Mouse (Mus musculus): ENCODE data around the gene Ddx27. TPM values are rescaled to one million over a fixed set of nuclear protein-coding genes. Genes with fewer than 3 reads are reported as not detected.

Ddx27 gene
- total RNA-seq, 1 experiment from 2014 or later = 35.8 TPM

DNA sequence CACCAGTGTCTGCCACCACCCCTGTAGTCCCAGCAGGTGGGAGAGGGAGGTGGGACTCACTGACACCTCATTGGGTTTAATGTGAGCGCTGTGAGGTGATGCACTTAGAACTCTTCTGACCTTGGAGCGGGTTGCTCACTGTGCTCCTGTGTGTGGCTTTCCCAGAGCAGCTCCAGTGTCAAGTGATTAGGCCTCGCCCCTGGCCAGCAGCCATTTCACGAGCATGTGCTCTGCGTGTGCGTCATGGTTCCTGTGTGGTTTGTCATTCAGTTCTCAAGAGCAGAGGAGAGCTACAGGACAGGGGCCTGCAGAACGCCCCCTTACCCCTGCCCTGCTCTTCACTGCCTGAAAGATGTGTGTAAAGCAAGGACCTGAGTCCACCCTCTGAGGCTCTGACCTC, 13.6 kb downstream of the Ddx27 start:
- DNase-seq = peak; percentile 55

- DNase-seq = no peak
These were observed 15.5 kb downstream of the Ddx27 start for GRCm38 (mm10) chr2:167030507-167030906.

DNA sequence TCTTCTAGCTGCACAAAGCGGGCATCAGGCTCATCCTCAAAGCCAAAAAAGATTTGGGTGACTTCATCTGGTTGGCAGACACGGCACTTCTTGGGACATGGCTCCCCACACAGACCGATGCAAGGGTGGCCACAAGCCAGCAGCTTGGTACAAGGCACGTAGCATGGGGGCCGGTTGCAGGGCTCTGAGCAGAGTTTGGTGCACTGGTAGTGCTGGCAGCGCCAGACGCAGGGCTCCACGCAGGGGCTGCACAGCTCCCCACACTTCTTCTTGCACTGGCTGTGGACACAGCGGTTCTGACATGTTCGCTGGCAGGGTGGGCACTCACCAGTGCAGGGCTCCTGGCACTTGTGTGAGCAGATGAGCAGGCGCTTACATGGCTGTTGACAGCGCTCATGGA, 22.7 kb downstream of the Ddx27 start:
- no peak for DNase-seq

DNA sequence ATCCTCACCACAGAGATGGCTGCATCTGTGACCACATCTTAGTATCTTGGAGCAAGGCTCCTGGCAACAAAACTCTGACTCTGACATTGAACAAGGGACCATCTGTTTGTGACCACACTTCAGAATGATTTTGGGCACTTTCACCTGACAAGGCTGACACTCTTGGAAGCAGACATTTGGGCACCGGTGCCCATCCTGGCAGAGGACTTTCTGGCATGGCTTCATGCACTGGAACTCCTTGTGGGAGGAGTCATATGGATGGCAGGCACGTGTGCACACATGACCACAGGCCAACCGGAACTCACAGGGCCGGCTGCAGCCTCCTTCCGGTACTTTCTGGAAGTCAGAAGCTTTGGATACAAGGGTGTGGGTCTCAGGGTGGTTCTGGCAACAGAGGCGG, 23.3 kb downstream of the Ddx27 start:
- no peak for DNase-seq

DNA sequence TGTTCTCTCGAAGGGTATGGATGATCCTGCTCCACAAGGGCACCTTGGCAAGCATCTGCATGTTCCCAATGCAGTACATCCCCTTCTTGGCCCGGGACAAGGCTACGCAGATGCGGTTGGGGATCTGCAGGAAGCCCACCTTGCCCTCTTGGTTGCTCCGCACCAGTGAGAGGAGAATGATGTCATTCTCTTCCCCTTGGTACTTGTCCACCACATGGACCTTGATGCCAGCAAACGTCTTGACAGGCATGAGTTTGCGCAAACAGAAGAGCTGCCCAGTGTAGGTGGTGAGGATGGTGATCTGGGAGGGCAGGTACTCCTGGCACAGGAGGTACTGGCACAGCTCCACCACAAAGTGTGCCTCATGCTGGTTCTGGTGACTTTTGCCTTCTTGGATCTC, 23.7 kb downstream of the Ddx27 start:
- DNase-seq = no peak

DNA sequence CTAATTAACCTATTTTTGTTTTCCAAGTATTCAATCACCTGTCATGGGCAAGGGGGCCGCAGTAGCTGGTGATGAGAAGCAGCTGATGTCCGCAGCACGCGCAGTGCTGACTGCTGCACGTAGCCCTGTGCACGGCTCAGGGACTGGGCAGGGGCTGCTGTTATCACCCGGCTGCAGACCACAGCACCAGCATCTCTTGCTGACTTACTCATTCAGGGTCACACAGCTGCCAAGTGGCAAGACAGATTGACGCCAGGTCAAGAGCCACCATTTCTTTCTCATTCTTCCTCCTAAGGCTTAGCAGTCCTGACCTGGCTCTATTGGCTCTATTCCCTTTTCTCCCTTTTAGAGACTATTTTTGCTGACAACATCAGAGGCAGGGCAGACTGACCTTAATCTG, 24.4 kb downstream of the Ddx27 start:
- DNase-seq = no peak

DNA sequence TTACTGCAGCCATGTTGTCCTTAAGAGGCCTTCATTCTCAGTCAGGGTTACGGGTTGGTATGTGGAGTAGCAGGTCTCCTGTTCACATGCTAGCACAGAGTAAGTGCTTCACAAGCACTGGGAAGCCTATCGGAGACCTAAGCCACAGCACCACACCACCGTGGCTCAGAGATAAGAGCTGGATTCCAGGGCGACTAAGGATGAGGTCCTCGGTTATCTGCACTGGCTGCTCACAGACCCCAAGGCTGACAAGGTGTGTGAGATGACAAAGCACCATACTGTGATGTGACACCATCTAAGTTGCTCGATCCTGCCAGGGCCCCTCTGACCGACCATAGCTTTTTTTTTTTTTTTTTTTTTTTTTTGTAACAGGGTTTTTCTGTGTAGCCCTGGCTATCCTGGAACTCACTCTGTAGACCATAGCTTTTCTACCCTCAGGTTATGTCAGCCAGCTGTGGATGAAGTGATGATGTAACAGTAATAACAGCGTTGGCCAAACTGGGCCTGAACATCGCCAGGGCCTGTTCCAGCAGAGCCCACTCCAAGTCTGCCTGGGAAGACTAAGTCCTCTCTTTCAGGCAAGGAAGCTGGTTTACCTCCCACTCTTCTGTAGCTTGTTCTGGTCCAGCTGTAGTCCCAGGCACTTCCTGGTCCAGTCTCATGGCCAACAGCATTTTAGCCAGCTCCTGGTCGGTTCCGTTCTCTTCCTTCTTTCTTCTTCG, 28.6 kb downstream of the Ddx27 start:
- no peak for DNase-seq

- DNase-seq = no peak
These were observed 33.2 kb downstream of the Ddx27 start for GRCm38 (mm10) chr2:167048223-167048622.

DNA sequence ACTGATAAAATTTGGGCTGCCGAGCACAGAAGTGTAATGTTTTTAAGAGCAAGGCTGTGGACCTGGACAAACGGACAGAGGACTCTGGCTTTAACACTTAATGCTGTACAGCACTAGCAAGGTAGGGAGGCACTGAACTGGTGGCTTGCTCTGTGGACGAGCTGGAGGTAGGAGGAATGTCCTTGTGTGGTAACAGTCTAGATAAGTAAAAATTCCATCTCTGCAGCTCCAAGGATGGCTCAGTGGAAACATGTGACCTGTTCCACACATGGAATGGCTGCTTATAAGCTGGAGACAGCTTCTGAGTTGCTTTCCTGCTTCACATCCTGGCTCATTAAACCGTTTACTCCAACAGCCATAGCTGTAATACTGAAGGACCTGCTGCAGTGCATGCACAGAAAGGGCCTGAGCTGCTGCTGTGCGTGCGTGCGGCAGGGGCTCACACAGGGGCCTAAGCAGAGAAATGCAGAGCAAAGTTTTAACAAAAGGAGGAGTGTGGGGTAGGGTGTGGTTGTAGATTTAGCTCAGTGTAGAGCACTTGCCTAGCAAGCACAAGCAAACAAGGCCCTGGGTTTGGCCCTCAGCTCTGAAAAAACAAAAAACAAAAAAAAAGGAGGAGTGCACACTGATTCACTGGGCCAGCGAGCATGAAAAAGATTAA, 33.8 kb downstream of the Ddx27 start:
- no peak for DNase-seq

- no peak for DNase-seq
These were observed 38.3 kb downstream of the Ddx27 start for GRCm38 (mm10) chr2:167053127-167053844.

DNA sequence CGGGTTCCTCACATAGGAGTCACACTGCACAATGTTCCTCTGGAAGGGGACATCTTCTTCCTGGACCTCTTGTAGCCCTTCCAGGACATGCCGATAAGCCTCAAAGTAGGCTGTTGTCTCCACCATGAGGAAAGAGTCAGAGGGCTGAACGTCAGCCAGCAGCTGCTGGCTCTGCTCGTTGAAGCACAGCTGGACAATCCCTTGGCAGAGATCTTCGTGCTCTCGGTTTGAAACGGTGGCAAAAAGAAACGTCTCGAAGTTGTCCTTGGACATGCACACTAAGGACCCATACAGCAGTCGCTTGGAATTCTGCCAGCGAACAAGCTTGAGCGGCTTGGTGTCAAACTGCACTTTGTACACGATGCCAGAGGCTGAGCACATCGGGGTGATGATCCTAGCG, 40.4 kb downstream of the Ddx27 start:
- DNase-seq = no peak

DNA sequence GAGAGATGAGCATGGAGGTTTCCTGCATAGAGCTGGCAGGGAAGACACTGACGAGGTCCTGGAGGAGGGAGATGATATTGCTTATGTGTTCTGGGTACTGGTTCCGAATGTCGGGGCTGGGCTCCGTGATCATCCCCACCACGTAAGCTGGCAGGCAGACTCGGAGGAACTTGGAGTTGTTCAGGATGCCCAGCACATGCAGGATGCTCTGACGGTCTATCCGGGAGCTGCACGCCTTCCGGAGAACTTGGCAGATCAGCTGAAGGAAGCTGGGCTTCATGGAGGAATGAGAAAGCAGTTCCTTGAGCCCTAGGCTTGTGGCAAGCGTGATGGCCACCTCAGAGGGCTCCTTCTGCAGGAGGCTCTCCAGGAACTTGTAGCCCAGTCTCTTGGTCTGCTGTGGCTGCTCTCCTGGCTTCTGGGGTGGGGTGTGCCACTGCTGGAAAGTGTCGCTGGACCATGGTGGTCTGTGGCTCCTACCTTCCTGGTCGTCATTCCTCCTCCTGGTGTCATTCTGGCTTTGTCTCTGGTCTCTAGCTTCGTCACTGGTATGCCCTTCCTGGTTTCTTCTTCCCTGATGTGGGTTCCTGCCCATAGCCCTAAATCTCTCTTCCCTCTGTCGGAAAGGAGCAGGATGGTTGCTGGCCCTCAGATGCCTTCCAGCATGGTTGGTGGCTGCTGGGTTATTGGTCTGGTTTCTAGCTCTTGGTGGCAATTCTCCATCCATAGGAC, 41.4 kb downstream of the Ddx27 start:
- no peak for DNase-seq

DNA sequence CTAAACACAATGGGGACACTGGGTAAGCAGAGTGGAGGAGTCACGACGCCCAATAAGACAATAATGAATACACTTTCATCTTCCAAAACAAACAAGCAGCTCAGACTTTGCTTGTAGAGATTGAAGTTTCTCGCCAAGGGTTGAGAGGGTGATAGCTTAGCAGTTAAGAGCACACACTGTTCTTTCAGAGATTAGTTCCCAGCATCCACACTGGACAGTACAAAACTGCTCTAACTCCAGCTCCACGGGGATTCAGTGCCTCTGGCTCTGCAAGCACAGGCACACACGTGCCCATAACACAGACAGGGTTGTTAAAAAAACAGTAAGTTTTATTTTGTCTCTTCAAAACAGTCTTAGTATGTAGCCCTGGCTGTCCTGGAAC, 41.9 kb downstream of the Ddx27 start:
- no peak for DNase-seq

- no peak for DNase-seq
These were observed 43.2 kb downstream of the Ddx27 start for GRCm38 (mm10) chr2:167058201-167058600.

DNA sequence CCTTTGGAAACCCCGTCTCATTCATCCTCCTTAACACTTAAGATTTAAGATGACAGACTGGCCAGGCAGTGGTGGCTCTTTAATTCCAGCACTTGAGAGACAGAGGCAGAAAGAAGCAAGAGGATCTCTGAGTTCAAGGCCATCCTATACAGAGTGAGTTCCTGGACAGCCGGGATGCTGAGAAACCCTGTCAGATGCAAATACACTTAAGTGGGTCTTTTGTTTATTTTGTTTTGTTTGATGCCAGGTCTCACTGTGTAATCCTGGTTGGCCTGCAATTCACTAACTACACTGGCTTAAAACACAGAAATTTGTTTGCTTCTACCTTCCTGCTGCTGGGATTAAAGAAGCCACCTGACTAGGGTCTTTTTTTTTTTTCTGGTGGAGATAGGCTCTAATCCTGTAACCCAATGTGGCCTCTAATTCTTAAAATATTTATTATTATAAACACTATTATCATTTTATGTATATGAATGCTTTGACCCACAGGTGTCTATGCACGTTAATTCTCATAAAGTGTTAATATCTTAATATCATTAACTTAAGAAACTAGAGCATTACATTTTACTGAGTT, 43.9 kb downstream of the Ddx27 start:
- DNase-seq = no peak

DNA sequence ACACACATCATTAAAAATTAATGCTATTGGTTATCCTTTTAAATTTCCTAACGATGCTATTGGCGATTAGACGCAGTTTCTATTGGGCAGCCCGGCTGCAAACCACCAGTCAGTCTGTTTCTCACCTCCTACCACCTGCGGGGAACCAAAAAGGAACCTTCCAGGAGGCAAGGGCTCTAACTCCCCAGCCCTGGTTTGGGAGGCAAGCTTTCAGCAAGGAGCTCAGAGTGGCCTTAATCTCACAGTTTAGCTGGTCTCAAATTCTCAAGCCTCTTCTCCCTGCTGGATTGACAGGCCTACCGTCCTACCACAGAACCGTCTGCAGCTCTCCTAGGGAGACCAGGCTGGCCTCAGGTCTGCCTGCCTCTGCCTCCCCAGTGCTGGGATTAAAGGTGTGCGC, 44.5 kb downstream of the Ddx27 start:
- DNase-seq = no peak

- no peak for DNase-seq
These were observed 45.0 kb downstream of the Ddx27 start for GRCm38 (mm10) chr2:167059960-167060359.

DNA sequence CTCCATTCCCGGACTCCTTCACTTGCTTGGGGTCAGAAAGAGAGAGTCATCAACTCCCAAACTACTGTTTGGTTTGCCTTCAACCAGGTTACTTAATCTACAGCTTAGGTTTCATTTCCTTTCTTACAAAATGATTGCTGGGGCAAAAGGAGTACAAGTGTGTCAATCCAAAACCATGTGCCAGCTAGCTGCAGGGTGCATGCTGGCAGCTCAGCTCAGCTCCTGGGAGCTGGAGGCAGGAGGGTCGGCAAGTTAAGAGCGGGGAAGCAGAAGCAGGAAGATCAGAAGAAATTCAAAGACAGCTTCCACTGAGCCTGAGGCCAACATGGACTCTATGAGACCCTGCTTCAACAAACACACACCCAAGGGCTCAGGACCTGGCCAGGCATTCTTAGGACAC, 45.4 kb downstream of the Ddx27 start:
- DNase-seq = no peak

GRCm38 (mm10) chr2:167060761-167061160, 45.8 kb downstream of the Ddx27 start:
- no peak for DNase-seq

GRCm38 (mm10) chr2:167061381-167062034, 46.5 kb downstream of the Ddx27 start:
- DNase-seq = no peak

DNA sequence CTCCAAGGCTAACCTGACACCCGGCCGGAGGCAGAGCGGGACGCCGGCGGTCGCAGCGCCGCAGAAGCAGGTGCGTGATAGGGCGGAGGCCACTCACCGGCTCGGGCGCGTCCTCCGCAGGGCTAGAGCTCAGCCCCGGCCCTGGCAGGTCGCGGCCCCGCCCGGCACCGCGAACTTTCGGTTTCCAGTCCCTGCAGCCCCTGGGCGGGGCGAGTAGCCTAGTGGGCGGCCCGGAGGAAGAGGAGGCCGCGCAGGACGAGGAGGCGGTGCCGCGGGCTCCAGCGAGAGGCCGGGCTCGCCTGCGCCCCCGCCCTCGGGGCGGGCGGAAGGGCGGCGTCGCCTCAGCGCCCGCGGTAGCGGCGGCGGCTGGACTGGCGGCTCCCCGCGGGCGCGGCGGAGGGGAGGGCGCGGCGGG, 47.5 kb downstream of the Ddx27 start:
- DNase-seq = peak; percentile 96
